Mouse (Mus musculus) heart, adult 2 months (tissue): ENCODE data around the gene Iqschfp. TPM values are rescaled to one million over a fixed set of nuclear protein-coding genes. Genes with fewer than 3 reads are reported as not detected.

ENCODE experiments used
- DNase-seq, 2 experiments: peaks; one replicate each; pipeline ENCODE4 v3.0.0; 2021
- H3K27ac ChIP-seq: fragments of 200-600 bp; 2 replicates; pipeline ENCODE4 v1.8.1; 2022
- H3K27me3 ChIP-seq: fragments of 200-500 bp; 2 replicates; pipeline ENCODE4 v1.6.1; 2012; ENCODE audit warnings: mild to moderate bottlenecking, low read length, inconsistent platforms, mixed read lengths; ENCODE audit not compliant: control insufficient read depth, insufficient read depth
- H3K36me3 ChIP-seq: fragments of 200-500 bp; 2 replicates; pipeline ENCODE4 v1.6.1; 2012; ENCODE audit warnings: low read length, inconsistent platforms; ENCODE audit not compliant: control insufficient read depth, insufficient read depth
- H3K4me1 ChIP-seq: fragments of 200-500 bp; 2 replicates; pipeline ENCODE4 v1.6.1; 2011; ENCODE audit warnings: low read length; ENCODE audit not compliant: control insufficient read depth, insufficient read depth
- H3K4me3 ChIP-seq: fragments of 200-600 bp; 2 replicates; pipeline ENCODE4 v1.8.1; 2022
- H3K79me2 ChIP-seq: fragments of 200-500 bp; replicated peaks from 2 replicates; pipeline ENCODE4 v1.6.1; 2012; ENCODE audit warnings: mild to moderate bottlenecking, inconsistent platforms, low read length, moderate library complexity, mixed read lengths; ENCODE audit not compliant: control insufficient read depth, insufficient read depth
- H3K9ac ChIP-seq: fragments of 200-500 bp; 2 replicates; pipeline ENCODE4 v1.6.1; 2012; ENCODE audit warnings: low read depth, mild to moderate bottlenecking, control low read depth, inconsistent platforms, low read length, mixed read lengths
- CTCF ChIP-seq: fragments of 200-600 bp; IDR thresholded peaks from 2 replicates; pipeline ENCODE4 v1.8.1; 2022; ENCODE audit warnings: antibody characterized with exemption, mild to moderate bottlenecking, moderate library complexity
- EP300 ChIP-seq: fragments of 200-500 bp; IDR thresholded peaks from 2 replicates; pipeline ENCODE4 v1.6.1; 2011; ENCODE audit warnings: low read depth, low read length, control low read depth; ENCODE audit not compliant: insufficient read depth
- POLR2A ChIP-seq: fragments of 200-500 bp; IDR thresholded peaks from 2 replicates; pipeline ENCODE4 v1.6.1; 2011; ENCODE audit warnings: mild to moderate bottlenecking, low read depth, low read length, control low read depth; ENCODE audit not compliant: insufficient read depth
- WGBS: fragments of 180-500 bp; shearing (Covaris S2); methylation state at CpG from one replicate; pipeline ENCODE4 v1.1.7; 2018; 5-methylcytosine and 5-hydroxymethylcytosine counted together
- intact Hi-C: fragments of 180-260 bp; cut with DNase I; formaldehyde crosslinking; loops from one replicate; pipeline ENCODE4 v1.15.1; 2025
- polyA plus RNA-seq: library from polyadenylated mRNA; depleted of rRNA; stranded (reverse); fragments of >200 nt; gene quantifications from 2 replicates; pipeline ENCODE4 v1.2.3, GENCODE M21; 2012
- total RNA-seq, 2 experiments: library from RNA; stranded (reverse); gene quantifications; 2 replicates each; pipeline ENCODE4 v1.2.3; 2021

Gene Iqschfp
- total and polyA plus RNA-seq, 3 experiments: not detected

- TF ChIP-seq EP300: no peak
- peak; percentile 40 for TF ChIP-seq CTCF
- DNase-seq: no peak
- Histone ChIP-seq H3K4me3 (no peak overlapping the region), H3K4me1 (peaks cover 8% of the 10 kb centered on the region), H3K27ac (no peak overlapping the region), H3K36me3 (peaks cover 4% of the 10 kb centered on the region; the same call in 1 of the 2 replicates), H3K27me3 (no peaks in the 10 kb centered on the region), H3K79me2 (peaks cover 3% of the 10 kb centered on the region; the same call in 1 of the 2 replicates), H3K9ac (no peak overlapping the region)
- 37% methylated on average over 4 of the region's 4 CpGs for WGBS
- intact Hi-C loops: no loop called here
Measured at GRCm38 (mm10) chr3:68555087-68555662, 663.1 kb downstream of the Iqschfp start.

- Histone ChIP-seq H3K4me1 (peaks cover 8% of the 10 kb centered on the region), H3K79me2 (peaks cover 3% of the 10 kb centered on the region; the same call in 1 of the 2 replicates), H3K4me3 (no peak overlapping the region), H3K9ac (no peak overlapping the region), H3K27ac (no peak overlapping the region), H3K36me3 (peaks cover 4% of the 10 kb centered on the region), H3K27me3 (no peaks in the 10 kb centered on the region)
- intact Hi-C loops: no loop called here
- DNase-seq: no peak
- WGBS: 84% methylated on average over 9 of the region's 9 CpGs
- TF ChIP-seq POLR2A (no peak), EP300 (no peak), CTCF (no peak)
Measured at GRCm38 (mm10) chr3:68556891-68557290, 664.9 kb downstream of the Iqschfp start.

- 38% methylated on average over 6 of the region's 6 CpGs for WGBS
- intact Hi-C loops: no loop called here
- TF ChIP-seq EP300: no peak
- TF ChIP-seq POLR2A: no peak
- TF ChIP-seq CTCF: no peak
- H3K27ac ChIP-seq: no peak overlapping the region
- no peak overlapping the region for H3K9ac ChIP-seq
- H3K79me2 ChIP-seq: no peaks in the 10 kb centered on the region
- no peak for DNase-seq
- no peaks in the 10 kb centered on the region for H3K27me3 ChIP-seq
- H3K36me3 ChIP-seq: peaks cover 4% of the 10 kb centered on the region
- H3K4me3 ChIP-seq: no peak overlapping the region
- peaks cover 8% of the 10 kb centered on the region for H3K4me1 ChIP-seq
Measured at GRCm38 (mm10) chr3:68558744-68559143, 666.7 kb downstream of the Iqschfp start.

GRCm38 (mm10) chr3:68560057-68560456 is 668.0 kb downstream of the Iqschfp start:
- Histone ChIP-seq H3K4me1 (peaks cover 7% of the 10 kb centered on the region), H3K4me3 (no peak overlapping the region), H3K27me3 (no peaks in the 10 kb centered on the region), H3K36me3 (peaks cover 4% of the 10 kb centered on the region), H3K79me2 (no peaks in the 10 kb centered on the region), H3K27ac (peak overlapping the region; percentile 56), H3K9ac (no peak overlapping the region)
- peak; percentile 73 to 76 for DNase-seq
- intact Hi-C loops: loop anchor here (5.0 kb wide), 1 partner anchor 47 kb away; no protein-coding TSS in a partner anchor
- WGBS: 51% methylated on average over 5 of the region's 5 CpGs
- no peak for TF ChIP-seq CTCF
- TF ChIP-seq EP300: peak; percentile 63; the same call in 1 of the 2 replicates

- WGBS: 67% methylated on average over 2 of the region's 2 CpGs
- intact Hi-C loops: loop anchor here (5.0 kb wide), 1 partner anchor 44 kb away; no protein-coding TSS in a partner anchor
Measured at GRCm38 (mm10) chr3:68562838-68563237, 670.8 kb downstream of the Iqschfp start.

GRCm38 (mm10) chr3:68563922-68564321 is 671.9 kb downstream of the Iqschfp start:
- H3K27me3 ChIP-seq: no peaks in the 10 kb centered on the region
- peaks cover 5% of the 10 kb centered on the region; the same call in 1 of the 2 replicates for H3K4me1 ChIP-seq
- DNase-seq: peak; percentile 50 to 74
- TF ChIP-seq EP300: 0 out of 2 replicates have a peak, but pooled peaks have one; percentile 47
- no peak for TF ChIP-seq CTCF
- no peak overlapping the region for H3K9ac ChIP-seq
- intact Hi-C loops: loop anchor here (2.0 to 5.0 kb wide), 2 partner anchors 17 to 43 kb away; no protein-coding TSS in a partner anchor
- no peaks in the 10 kb centered on the region for H3K79me2 ChIP-seq
- peaks cover 4% of the 10 kb centered on the region for H3K36me3 ChIP-seq
- H3K4me3 ChIP-seq: no peak overlapping the region
- 38% methylated on average over 8 of the region's 8 CpGs for WGBS
- H3K27ac ChIP-seq: peak overlapping the region; percentile 18

More at GRCm38 (mm10) chr3:68562838-68563237, 670.8 kb downstream of the Iqschfp start:
- Histone ChIP-seq H3K9ac (no peak overlapping the region), H3K27ac (no peak overlapping the region), H3K4me1 (peaks cover 7% of the 10 kb centered on the region), H3K36me3 (peaks cover 4% of the 10 kb centered on the region), H3K4me3 (no peak overlapping the region), H3K27me3 (no peaks in the 10 kb centered on the region), H3K79me2 (no peaks in the 10 kb centered on the region)
- TF ChIP-seq CTCF: peak; percentile 59
- TF ChIP-seq EP300: no peak
- DNase-seq: no peak
